Mouse (Mus musculus) liver, adult (tissue): ENCODE data around the gene Lrg1.

Source experiments
- GATA4 ChIP-seq: IDR thresholded peaks from 2 replicates; pipeline ENCODE4 v1.6.1; 2014; ENCODE audit warnings: mild to moderate bottlenecking, low read length; ENCODE audit not compliant: insufficient replicate concordance

The Lrg1 gene

GRCm38 (mm10) chr17:56121826-56122225, at the start of gene Lrg1:
TSS of gene Lrg1 (minus strand) at chr17:56122001.
- TF ChIP-seq GATA4: no peak

- TF ChIP-seq GATA4: 0 out of 2 replicates have a peak, but pooled peaks have one; percentile 7
These were observed 49.7 kb upstream of the Lrg1 start for GRCm38 (mm10) chr17:56171456-56171855.

- peak; percentile 8; the same call in 1 of the 2 replicates for TF ChIP-seq GATA4
These were observed 48.8 kb upstream of the Lrg1 start for GRCm38 (mm10) chr17:56170636-56171035.

- peak; percentile 28; the same call in 1 of the 2 replicates for TF ChIP-seq GATA4
These were observed 48.0 kb upstream of the Lrg1 start for GRCm38 (mm10) chr17:56169830-56170229.

- no peak for TF ChIP-seq GATA4
These were observed 43.9 kb upstream of the Lrg1 start for GRCm38 (mm10) chr17:56165671-56166070.

GRCm38 (mm10) chr17:56164510-56164909, 42.7 kb upstream of the Lrg1 start:
- no peak for TF ChIP-seq GATA4

- TF ChIP-seq GATA4: no peak
These were observed 41.8 kb upstream of the Lrg1 start for GRCm38 (mm10) chr17:56163523-56164102.

- TF ChIP-seq GATA4: 0 out of 2 replicates have a peak, but pooled peaks have one; percentile 22
These were observed 40.5 kb upstream of the Lrg1 start, which contains the start of gene Tnfaip8l1 for GRCm38 (mm10) chr17:56162231-56162774. TSS of gene Tnfaip8l1 (plus strand) at chr17:56162477.

- TF ChIP-seq GATA4: no peak
These were observed 37.9 kb upstream of the Lrg1 start for GRCm38 (mm10) chr17:56159729-56160128.

- TF ChIP-seq GATA4: no peak
These were observed 31.8 kb upstream of the Lrg1 start for GRCm38 (mm10) chr17:56153643-56154042.

GRCm38 (mm10) chr17:56149897-56150296, 28.1 kb upstream of the Lrg1 start:
- TF ChIP-seq GATA4: no peak

- no peak for TF ChIP-seq GATA4
These were observed 27.2 kb upstream of the Lrg1 start for GRCm38 (mm10) chr17:56148790-56149618.

GRCm38 (mm10) chr17:56148280-56148679, 26.5 kb upstream of the Lrg1 start:
- no peak for TF ChIP-seq GATA4

GRCm38 (mm10) chr17:56147420-56147819, 25.6 kb upstream of the Lrg1 start:
- no peak for TF ChIP-seq GATA4

GRCm38 (mm10) chr17:56146131-56146530, 24.3 kb upstream of the Lrg1 start:
- no peak for TF ChIP-seq GATA4

GRCm38 (mm10) chr17:56144546-56144945, 22.7 kb upstream of the Lrg1 start:
- no peak for TF ChIP-seq GATA4
